Mouse (Mus musculus) neural tube, embryonic 15.5 days (tissue): Measurements from ENCODE around the gene Hoxa2. TPM values are rescaled to one million over a fixed set of nuclear protein-coding genes. Genes with fewer than 3 reads are reported as not detected.

Experiments used
- polyA plus RNA-seq: library from polyadenylated mRNA; unstranded; fragments of >200 nt; fragmentation: Nextera tagmentation; extraction: Ambion mirVana; gene quantifications from 2 replicates; pipeline ENCODE4 v1.2.1, GENCODE M21; 2015

The Hoxa2 gene
- polyA plus RNA-seq, 1 experiment from 2014 or later, result 12.0 TPM

Other genes starting within 250 kb of the Hoxa2 start
- gene Skap2, start 152.3 kb downstream of the Hoxa2 start, polyA plus RNA-seq, result 29.5 and 30.1 TPM in 2 replicates
- gene Hoxa1, start 6.5 kb downstream of the Hoxa2 start, polyA plus RNA-seq, result 1.1 and 1.3 TPM in 2 replicates
- gene 5730596B20Rik, start 12.7 kb upstream of the Hoxa2 start, polyA plus RNA-seq, result 1.4 and 3.0 TPM in 2 replicates
- 2.3 and 5.7 TPM in 2 replicates for gene Hoxa4, start 26.9 kb upstream of the Hoxa2 start, polyA plus RNA-seq
- gene Hoxa5, start 39.8 kb upstream of the Hoxa2 start, polyA plus RNA-seq, result 26.8 and 73.9 TPM in 2 replicates
- 10.3 and 15.0 TPM in 2 replicates for gene Hoxa6, start 43.9 kb upstream of the Hoxa2 start, polyA plus RNA-seq
- gene Hoxa3, start 48.5 kb upstream of the Hoxa2 start, polyA plus RNA-seq, result 10.7 and 14.6 TPM in 2 replicates
- not detected in 2 replicates for gene Gm28308, start 48.5 kb upstream of the Hoxa2 start, polyA plus RNA-seq
- 86.8 and 109 TPM in 2 replicates for gene Hoxa7, start 57.0 kb upstream of the Hoxa2 start, polyA plus RNA-seq
- 64.3 and 77.5 TPM in 2 replicates for gene Hoxa9, start 66.3 kb upstream of the Hoxa2 start, polyA plus RNA-seq
- gene Hoxa10, start 76.0 kb upstream of the Hoxa2 start, polyA plus RNA-seq, result 48.9 and 69.7 TPM in 2 replicates
- 4.3 and 9.6 TPM in 2 replicates for gene Hoxa11, start 81.0 kb upstream of the Hoxa2 start, polyA plus RNA-seq
- gene Hoxa13, start 96.0 kb upstream of the Hoxa2 start, polyA plus RNA-seq, result 0.08 and 0.26 TPM in 2 replicates
- 0.82 and 1.9 TPM in 2 replicates for gene Evx1, start 148.7 kb upstream of the Hoxa2 start, polyA plus RNA-seq